Mouse (Mus musculus): Measurements from ENCODE around the gene Aldh16a1.

- TF ChIP-seq CTCF (IDR thresholded peaks at IDR 0.05; ENCODE audit: low read depth) (no peak), EP300 (IDR thresholded peaks at IDR 0.05; ENCODE audit: low read depth) (no peak)
Observed at GRCm38 (mm10) chr7:45112529-45112928, 41.9 kb downstream of the Aldh16a1 start.
